Mouse (Mus musculus) ES-CJ7 (cell line): ENCODE measurements around the gene BC025920.

ENCODE experiments used
- DNase-seq: peaks from one replicate; pipeline ENCODE4 v3.0.0; 2011; ENCODE audit warnings: low read depth, low spot score

The BC025920 gene

GRCm38 (mm10) chr10:81642648-81643448 lies 36.8 kb downstream of the BC025920 start:
- DNase-seq, result no peak

GRCm38 (mm10) chr10:81643449-81644055 lies 37.5 kb downstream of the BC025920 start:
- DNase-seq, result peak; percentile 98

DNA sequence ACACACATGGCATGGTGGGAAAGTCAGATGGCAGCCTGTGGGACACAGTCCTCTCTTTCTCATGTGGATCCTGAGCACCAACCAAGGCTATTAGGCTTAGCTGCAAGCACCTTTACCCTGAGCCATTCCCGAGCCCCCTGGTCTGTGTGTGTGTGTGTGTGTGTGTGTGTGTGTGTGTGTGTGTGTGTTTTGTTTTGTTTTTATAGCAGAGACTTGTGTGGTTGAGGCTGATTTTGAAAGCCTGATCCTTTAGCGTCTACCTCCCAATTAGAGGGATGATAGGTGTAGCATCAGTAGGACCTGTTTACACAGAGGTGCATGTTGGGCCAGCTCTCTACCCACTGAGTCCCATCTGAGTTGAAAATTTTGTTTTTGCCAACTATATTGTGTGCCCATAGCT lies 38.1 kb downstream of the BC025920 start:
- DNase-seq, result no peak

DNA sequence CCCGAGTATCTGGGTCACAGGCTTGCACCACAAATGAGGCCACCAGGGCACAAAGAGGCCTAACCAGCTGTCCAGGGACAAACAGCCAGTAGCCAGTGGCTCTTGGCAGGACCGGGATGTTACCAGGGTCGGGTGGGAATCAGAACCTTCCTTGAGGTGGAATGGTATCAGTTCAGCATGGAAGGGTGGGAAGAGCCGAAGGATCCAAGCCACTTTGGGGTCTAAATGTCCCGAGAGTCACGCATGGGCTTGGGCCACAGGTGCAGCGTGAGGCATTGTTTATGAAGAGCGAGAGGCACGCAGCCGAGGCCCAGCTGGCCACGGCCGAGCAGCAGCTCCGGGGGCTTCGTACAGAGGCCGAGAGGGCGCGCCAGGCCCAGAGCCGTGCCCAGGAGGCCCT lies 38.6 kb downstream of the BC025920 start:
- DNase-seq, result no peak

DNA sequence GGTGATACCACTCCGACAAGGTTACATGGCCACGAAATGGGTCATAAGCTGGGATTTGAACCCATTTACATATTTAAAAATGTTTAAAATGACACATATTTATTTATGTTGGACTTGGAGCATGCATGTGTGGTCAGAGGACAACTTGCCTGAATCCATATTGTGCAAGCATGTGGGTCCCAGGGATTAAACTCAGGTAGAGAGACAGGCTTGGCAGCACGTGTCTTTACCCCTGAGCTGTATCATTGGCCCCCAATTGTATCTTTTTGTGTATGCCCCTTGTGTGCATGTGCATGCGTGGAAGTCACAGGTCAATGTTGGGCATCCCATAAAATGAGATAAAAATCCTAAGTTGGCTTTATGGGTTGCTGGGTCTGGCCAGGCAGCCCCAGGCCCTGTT lies 39.3 kb downstream of the BC025920 start:
- no peak for DNase-seq

GRCm38 (mm10) chr10:81646015-81646555 lies 40.0 kb downstream of the BC025920 start:
- DNase-seq, result no peak

DNA sequence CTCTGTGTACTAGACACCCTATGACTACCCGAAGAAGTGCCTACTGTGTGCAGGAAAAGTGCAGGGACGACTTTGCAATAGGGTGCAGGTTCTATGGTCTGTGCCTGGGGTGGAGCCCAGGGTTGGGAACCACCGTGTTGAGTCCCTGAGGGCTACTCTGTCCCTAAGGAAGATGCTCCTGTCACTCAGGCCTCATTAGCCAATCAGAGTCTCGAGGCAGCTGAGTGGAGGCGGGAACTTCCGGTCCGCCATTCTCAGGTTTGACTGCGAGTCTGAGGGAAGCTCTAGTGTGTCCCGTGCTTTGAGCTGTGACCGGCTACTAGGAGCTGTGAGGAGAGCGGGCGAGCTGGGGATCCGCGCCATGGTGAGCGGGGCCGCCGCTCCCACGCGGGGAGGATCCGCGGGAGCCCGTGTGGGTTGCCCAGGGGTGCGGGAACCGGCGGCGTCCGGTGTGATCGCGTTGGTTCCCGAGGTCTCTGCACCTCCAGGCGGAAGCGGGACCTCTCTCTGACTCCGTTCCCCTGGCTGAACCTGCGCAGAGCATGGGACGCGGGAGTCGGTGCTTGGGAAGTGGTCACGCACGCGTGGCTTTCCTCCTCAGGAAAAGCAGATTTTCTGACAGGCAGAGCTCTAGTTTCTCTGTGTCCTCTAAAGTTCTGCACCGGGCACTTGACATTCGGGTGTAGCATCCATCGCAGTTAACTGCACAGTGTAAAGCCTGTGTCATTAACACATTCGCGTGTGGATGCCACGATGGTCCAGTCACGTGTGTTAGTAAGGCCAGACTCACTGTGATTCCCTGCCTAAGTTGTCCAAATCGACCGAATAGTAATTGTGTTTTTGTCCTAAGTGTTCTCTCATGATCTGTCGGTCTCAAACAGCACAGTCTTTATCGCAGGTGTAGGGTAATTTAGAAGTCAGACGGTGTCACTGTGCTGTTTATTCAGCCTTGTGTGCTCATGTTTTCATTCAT lies 43.0 kb downstream of the BC025920 start, which contains the start of gene Gm10778:
TSS of gene Gm10778 (plus strand) at position 257 of the 973 bp plus-strand sequence.
- DNase-seq, result peak; percentile 94

GRCm38 (mm10) chr10:81655178-81655577 lies 49.1 kb downstream of the BC025920 start:
- peak; percentile 96 for DNase-seq

DNA sequence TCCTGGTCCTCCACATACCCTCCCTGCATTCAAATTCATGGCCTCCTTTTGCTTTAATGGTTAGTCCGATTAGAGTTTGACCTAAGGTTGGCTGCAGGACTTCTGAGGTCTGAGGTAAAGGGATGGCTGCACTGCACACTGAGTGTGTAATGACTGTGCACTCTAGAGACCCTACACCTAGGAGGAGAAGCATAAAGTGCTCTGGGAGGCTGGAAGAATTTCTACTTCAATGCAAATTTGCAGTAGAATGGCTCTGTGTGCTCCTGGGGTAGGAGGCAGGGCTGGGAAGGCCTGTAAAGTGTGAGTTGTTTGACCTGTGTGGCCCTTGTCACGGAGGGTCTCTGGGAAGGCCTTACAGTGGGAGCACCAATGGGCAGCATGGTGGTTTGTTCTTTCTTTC lies 50.1 kb downstream of the BC025920 start:
- peak; percentile 62 for DNase-seq
